Mouse (Mus musculus) kidney, adult 2 months (tissue): ENCODE results near the gene Snta1.

Experiments
- CTCF ChIP-seq: fragments of 200-500 bp; conservative IDR thresholded peaks from 2 replicates; pipeline ENCODE4 v1.5.1; 2011; ENCODE audit warnings: low read depth, mild to moderate bottlenecking, control low read depth, low read length, moderate library complexity, mixed read lengths; ENCODE audit not compliant: insufficient read depth, insufficient read length
- POLR2A ChIP-seq: fragments of 200-500 bp; IDR thresholded peaks from one replicate; pipeline ENCODE4 v1.6.1; 2011; ENCODE audit warnings: low read depth, low read length, control low read depth

DNA sequence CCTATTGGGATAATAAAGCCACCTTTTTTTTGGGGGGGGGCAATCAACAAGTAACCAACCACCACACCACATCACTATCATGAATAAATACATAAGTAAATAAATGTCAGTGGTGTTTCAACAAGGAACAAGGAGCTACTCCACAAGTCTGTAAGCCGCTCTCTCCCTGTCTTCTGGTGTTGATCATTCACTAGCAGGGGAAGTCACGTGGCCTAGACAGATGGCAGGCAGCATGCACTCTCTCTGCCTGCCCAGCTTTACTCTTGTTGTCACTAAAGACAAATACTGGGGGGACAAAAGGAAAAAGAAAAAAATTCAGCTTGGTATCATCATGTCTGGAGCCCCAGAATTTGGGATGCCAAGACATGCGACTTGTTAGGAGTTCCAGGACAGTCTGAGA lies 25.5 kb upstream of the Snta1 start:
- no peak for TF ChIP-seq CTCF
- no peak for TF ChIP-seq POLR2A
